Mouse (Mus musculus) lung, adult 2 months (tissue): Measurements from ENCODE around the gene Lce1e.

Source experiments
- CTCF ChIP-seq: fragments of 200-500 bp; IDR thresholded peaks from 2 replicates; pipeline ENCODE4 v1.5.1; 2011; ENCODE audit warnings: mild to moderate bottlenecking, low read length, control low read depth; ENCODE audit not compliant: insufficient read depth
- POLR2A ChIP-seq: fragments of 200-500 bp; IDR thresholded peaks from 2 replicates; pipeline ENCODE4 v1.6.1; 2011; ENCODE audit warnings: low read depth, mild to moderate bottlenecking, control low read depth, low read length, borderline replicate concordance; ENCODE audit errors: extremely low read depth

GRCm38 (mm10) chr3:92715122-92715521, 6.2 kb upstream of the Lce1e start:
- TF ChIP-seq CTCF (no peak), POLR2A (no peak)
